Mouse (Mus musculus) G1E (cell line): ENCODE data around the gene Hes7.

Experiments used
- CTCF ChIP-seq: IDR thresholded peaks from 2 replicates; pipeline ENCODE4 v1.5.1; 2012; ENCODE audit warnings: low read depth, low read length, inconsistent platforms, mixed read lengths
- GATA1 ChIP-seq: IDR thresholded peaks from 2 replicates; pipeline ENCODE4 v1.6.1; 2012; ENCODE audit warnings: borderline replicate concordance, low read length, inconsistent platforms, mixed read lengths
- GATA2 ChIP-seq: IDR thresholded peaks from 2 replicates; pipeline ENCODE4 v1.6.1; 2012; ENCODE audit warnings: low read depth, low read length, inconsistent platforms, borderline replicate concordance
- POLR2AphosphoS5 ChIP-seq: IDR thresholded peaks from 2 replicates; pipeline ENCODE4 v1.6.1; 2012; ENCODE audit warnings: low read depth, low read length, inconsistent platforms; ENCODE audit not compliant: insufficient replicate concordance
- TAL1 ChIP-seq: conservative IDR thresholded peaks from 2 replicates; pipeline ENCODE4 v1.6.1; 2012; ENCODE audit warnings: low read depth, low read length, inconsistent platforms, mixed read lengths

DNA sequence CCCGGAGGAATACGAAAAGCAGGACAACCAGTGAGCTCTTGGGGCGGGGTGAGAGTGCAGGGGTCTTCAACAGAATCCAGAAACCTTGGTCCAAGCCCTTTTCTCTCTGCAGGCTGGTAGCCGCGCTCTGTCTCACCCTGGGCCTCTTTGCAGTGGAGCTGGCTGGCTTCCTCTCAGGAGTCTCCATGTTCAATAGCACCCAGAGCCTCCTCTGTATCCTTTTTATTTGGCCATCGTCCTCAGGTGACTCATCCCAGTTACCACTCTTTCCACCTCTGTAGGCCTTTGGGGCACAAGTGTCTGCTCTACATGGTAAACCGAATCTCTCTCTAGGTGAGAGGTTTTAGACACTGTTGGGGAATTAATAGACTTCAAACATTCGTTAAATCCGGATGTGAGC lies 48.9 kb upstream of the Hes7 start:
- TF ChIP-seq CTCF (no peak), TAL1 (no peak), GATA1 (no peak), POLR2AphosphoS5 (no peak), GATA2 (no peak)
